Mouse (Mus musculus) thymus, adult 2 months (tissue): Measurements from ENCODE around the gene Rangap1.

Source experiments
- CTCF ChIP-seq: fragments of 200-500 bp; IDR thresholded peaks from 2 replicates; pipeline ENCODE4 v1.5.1; 2012; ENCODE audit warnings: mild to moderate bottlenecking, control low read depth, low read length, moderate library complexity, borderline replicate concordance; ENCODE audit not compliant: control insufficient read depth, poor library complexity, insufficient read depth; ENCODE audit errors: extremely low read depth
- POLR2A ChIP-seq: fragments of 200-500 bp; IDR thresholded peaks from 2 replicates; pipeline ENCODE4 v1.6.1; 2012; ENCODE audit warnings: mild to moderate bottlenecking, low read length, control low read depth, moderate library complexity; ENCODE audit not compliant: control insufficient read depth, poor library complexity, insufficient read depth; ENCODE audit errors: extremely low read depth

GRCm38 (mm10) chr15:81663281-81663680 is 82.0 kb downstream of the Rangap1 start:
- TF ChIP-seq CTCF (no peak), POLR2A (no peak)
